Mouse (Mus musculus) E14TG2a.4 (cell line): ENCODE measurements at regions not wholly inside any gene's neighbourhood (a gene's known extent, or its start where the extent isn't known, plus 50 kb on each side); places are given as distances from the start of the nearest gene placed in this dataset.

Source experiments
- CTCF ChIP-seq: conservative IDR thresholded peaks from 2 replicates; pipeline ENCODE4 v1.5.1; 2014; ENCODE audit warnings: low read length
- POU5F1 ChIP-seq: IDR thresholded peaks from 2 replicates; pipeline ENCODE4 v1.6.1; 2014; ENCODE audit warnings: low read length, borderline replicate concordance

DNA sequence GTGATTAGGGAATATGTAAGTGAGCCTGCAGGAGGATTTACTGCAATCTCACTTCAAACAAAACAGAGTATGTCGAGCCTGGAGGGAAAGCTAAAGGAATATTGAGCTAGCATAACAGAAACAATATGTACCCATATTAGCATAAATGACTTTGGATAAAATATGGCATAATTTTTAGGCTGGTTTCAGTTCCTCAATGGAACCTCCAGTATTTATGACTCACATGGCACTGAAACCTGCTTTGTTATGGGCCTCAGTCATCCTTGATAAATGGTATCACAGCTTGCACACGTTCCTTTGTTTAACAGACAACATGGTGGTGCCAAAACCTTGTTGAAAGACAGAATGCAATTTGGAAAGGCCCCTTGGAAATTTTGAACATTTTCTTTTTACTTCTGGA, 130.8 kb upstream of the Fgf10 start:
- no peak for TF ChIP-seq CTCF
- TF ChIP-seq POU5F1: no peak
